Mouse (Mus musculus): ENCODE measurements around the gene Tacc2. TPM values are rescaled to one million over a fixed set of nuclear protein-coding genes. Genes with fewer than 3 reads are reported as not detected.

The Tacc2 gene
- 41.8 and 46.4 TPM in 2 replicates for polyA plus RNA-seq (2015; fragmentation: Nextera tagmentation; extraction: Ambion mirVana)

GRCm38 (mm10) chr7:130577388-130578003, at the start of gene Tacc2:
Gene Tacc2, plus strand, starts transcription at chr7:130577438.

GRCm38 (mm10) chr7:130572821-130573220, 4.4 kb upstream of the Tacc2 start, which contains the start of gene Nsmce4a:
Gene Nsmce4a, minus strand, starts transcription at chr7:130573118.

DNA sequence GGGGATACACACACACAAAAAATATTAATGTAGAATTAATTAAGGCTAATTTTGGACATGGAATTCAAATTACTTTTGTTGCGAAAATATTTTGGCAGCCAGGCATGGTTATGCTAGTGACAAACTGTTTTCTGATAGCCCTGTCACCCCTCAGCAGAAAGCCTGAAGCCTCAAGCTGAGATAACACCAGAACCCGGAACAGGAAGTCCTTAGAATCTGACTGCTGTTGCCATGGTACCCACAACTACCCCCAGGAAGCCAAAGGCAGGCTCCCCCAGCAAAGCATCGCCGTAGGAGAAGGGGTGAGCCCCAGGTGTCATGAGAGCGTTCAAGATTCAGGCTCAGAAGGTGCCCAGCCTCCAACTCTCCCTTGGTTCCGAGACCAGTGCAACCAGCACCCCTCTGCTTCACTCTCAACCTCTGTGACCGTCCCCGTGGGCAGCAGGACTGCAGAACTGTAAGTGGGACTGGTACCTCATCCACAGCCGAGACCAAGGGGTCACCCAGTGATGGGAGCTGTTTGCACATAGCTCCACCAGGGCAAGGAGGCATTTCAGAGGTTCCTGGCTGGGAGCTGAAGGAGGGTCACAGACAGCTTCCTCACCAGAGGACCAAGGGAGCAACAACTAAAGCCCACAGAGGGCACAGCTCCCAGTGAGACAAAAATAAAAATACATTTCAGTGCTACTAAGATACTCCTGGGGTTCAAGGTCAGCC, 196.8 kb downstream of the Tacc2 start, which contains the start of gene Btbd16:
TSS of gene Btbd16 (plus strand) at position 156 of the 717 bp plus-strand sequence.

Other genes with a start within 250 kb of the Tacc2 start
- 128 TPM in 2 replicates for gene Ate1, start 57.1 kb upstream of the Tacc2 start, polyA plus RNA-seq (2015; fragmentation: Nextera tagmentation; extraction: Ambion mirVana)
- 73.5 and 75.2 TPM in 2 replicates for gene Nsmce4a, start 4.3 kb upstream of the Tacc2 start, polyA plus RNA-seq (2015; fragmentation: Nextera tagmentation; extraction: Ambion mirVana)
- gene Btbd16, start 196.6 kb downstream of the Tacc2 start, polyA plus RNA-seq (2015; fragmentation: Nextera tagmentation; extraction: Ambion mirVana): 0.15 and 0.22 TPM in 2 replicates

Data from neural tube, postnatal 0 days (tissue).